Mouse (Mus musculus) intestine, embryonic 16.5 days (tissue): ENCODE data around the gene Ccdc62. TPM values are rescaled to one million over a fixed set of nuclear protein-coding genes. Genes with fewer than 3 reads are reported as not detected.

Source experiments
- ATAC-seq: fragments of 200-750 bp; cut with Nextera tagmentation; 2 replicates; pipeline ENCODE4 v1.8.0; 2017; ENCODE audit warnings: moderate TSS enrichment, moderate library complexity
- H3K27ac ChIP-seq: fragments of 300-500 bp; sonication (generic); 2 replicates; pipeline ENCODE4 v1.5.1; 2014; ENCODE audit warnings: mild to moderate bottlenecking, low read length
- H3K27me3 ChIP-seq: fragments of 300-500 bp; sonication (generic); replicated peaks from 2 replicates; pipeline ENCODE4 v1.6.1; 2014; ENCODE audit warnings: low read length, control low read depth, mixed read lengths; ENCODE audit not compliant: control insufficient read depth, insufficient read depth
- H3K36me3 ChIP-seq: fragments of 300-500 bp; sonication (generic); 2 replicates; pipeline ENCODE4 v1.6.1; 2014; ENCODE audit warnings: low read length, control low read depth; ENCODE audit not compliant: control insufficient read depth, insufficient read depth
- H3K4me1 ChIP-seq: fragments of 300-500 bp; sonication (generic); 2 replicates; pipeline ENCODE4 v1.6.1; 2014; ENCODE audit warnings: low read length, control low read depth, mixed read lengths; ENCODE audit not compliant: control insufficient read depth, insufficient read depth
- H3K4me2 ChIP-seq: fragments of 300-500 bp; sonication (generic); 2 replicates; pipeline ENCODE4 v1.6.1; 2014; ENCODE audit warnings: low read depth, low read length, control low read depth
- H3K4me3 ChIP-seq: fragments of 300-500 bp; sonication (generic); 2 replicates; pipeline ENCODE4 v1.5.1; 2014; ENCODE audit warnings: mild to moderate bottlenecking, low read length
- H3K9ac ChIP-seq: fragments of 300-500 bp; sonication (generic); 2 replicates; pipeline ENCODE4 v1.6.1; 2014; ENCODE audit warnings: low read depth, low read length
- H3K9me3 ChIP-seq: fragments of 300-500 bp; sonication (generic); 2 replicates; pipeline ENCODE4 v1.6.1; 2016; ENCODE audit warnings: low read length, control low read depth; ENCODE audit not compliant: control insufficient read depth
- WGBS: fragments of 180-500 bp; shearing (Covaris S2); extraction: QIAGEN DNeasy Blood & Tissue Kit; methylation state at CpG from one replicate; pipeline ENCODE4 v1.1.7; 2014; 5-methylcytosine and 5-hydroxymethylcytosine counted together
- polyA plus RNA-seq: library from polyadenylated mRNA; unstranded; fragments of >200 nt; fragmentation: Nextera tagmentation; extraction: Ambion mirVana; gene quantifications from 2 replicates; pipeline ENCODE4 v1.2.1, GENCODE M21; 2015

Gene Ccdc62
- 5.1 and 5.2 TPM in 2 replicates for polyA plus RNA-seq

DNA sequence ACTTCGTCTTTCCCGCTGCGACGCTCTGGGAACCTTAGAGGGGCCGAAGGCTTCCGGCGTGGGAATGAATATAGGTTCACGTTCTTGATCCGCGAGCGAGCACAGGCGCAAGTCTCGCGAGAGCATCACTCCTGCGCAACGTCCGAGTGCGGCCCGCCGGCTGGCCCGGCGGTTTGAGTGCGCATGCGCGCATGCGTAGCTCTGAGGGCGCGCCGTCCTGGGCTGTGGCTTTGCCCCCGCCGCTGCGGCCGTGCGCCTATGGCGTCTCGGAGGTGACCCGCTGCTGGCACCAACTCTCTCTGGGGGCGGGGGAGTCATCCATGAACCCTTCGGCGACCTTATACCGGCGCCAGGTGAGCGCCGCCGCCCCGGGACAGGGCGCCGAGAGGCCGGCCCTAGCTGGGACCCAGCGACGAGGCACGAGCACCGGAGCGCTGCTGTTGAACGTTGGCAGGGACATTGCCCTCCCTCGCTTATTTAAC lies at the start of gene Ccdc62:
TSS of gene Ccdc62 (plus strand) at position 172 of the 482 bp plus-strand sequence.
- H3K9ac ChIP-seq = peak within 1 kb of the TSS; percentile 99
- under 1% methylated on average over 56 of the region's 56 CpGs for WGBS
- peaks cover 2% of the 10 kb centered on the region; the same call in 1 of the 2 replicates for H3K4me1 ChIP-seq
- ATAC-seq = peak; percentile 97
- peak within 1 kb of the TSS; percentile 87 for H3K4me2 ChIP-seq
- H3K27me3 ChIP-seq = no peaks in the 10 kb centered on the region
- peaks cover 8% of the 10 kb centered on the region for H3K36me3 ChIP-seq
- H3K4me3 ChIP-seq = peak within 1 kb of the TSS; percentile 76
- H3K9me3 ChIP-seq = no peaks in the 10 kb centered on the region
- peak within 1 kb of the TSS; percentile 85 for H3K27ac ChIP-seq

DNA sequence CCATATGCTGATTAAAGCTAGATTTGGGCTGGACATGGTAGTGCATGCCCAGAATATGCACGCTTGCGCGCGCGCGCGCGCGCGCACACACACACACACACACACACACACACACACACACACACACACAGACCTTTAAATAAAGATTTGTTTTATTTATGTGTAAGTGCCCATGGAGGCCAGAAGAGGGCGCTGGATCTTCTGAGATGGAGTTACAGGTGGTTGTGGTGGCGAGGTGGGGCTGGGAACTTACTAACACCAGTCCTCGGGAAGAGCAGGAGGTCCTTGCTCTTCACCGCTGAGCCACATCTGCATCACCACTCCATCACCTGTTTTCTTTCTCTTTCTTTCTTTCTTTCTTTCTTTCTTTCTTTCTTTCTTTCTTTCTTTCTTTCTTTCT lies 49.7 kb upstream of the Ccdc62 start:
- Histone ChIP-seq H3K27me3 (no peaks in the 10 kb centered on the region), H3K4me2 (no peak overlapping the region), H3K36me3 (no peaks in the 10 kb centered on the region), H3K9me3 (no peaks in the 10 kb centered on the region), H3K9ac (no peak overlapping the region), H3K4me1 (peaks cover 23% of the 10 kb centered on the region), H3K4me3 (no peak overlapping the region), H3K27ac (no peak overlapping the region)
- WGBS = 83% methylated on average over 14 of the region's 14 CpGs
- ATAC-seq = no peak

DNA sequence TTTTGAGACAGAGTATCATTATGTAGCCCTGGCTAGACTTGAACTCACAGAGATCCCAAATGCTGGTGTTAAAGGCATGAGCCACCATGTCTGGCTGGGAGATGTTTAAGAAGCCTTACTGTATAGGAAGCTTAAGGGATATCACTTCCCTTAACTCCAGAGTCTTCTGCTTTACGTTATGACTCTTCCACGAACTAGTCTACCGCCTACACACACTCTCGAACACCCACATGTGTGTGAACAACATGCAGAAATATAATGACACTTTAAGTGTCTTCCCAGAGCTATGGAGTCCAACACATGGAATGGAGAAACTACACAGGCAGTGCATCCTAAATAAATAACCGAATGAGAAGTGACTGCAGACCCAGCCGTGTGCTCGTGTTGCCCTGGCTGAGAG lies 46.6 kb upstream of the Ccdc62 start:
- Histone ChIP-seq H3K9ac (no peak overlapping the region), H3K27ac (no peak overlapping the region), H3K4me1 (peaks cover 15% of the 10 kb centered on the region), H3K27me3 (no peaks in the 10 kb centered on the region), H3K4me3 (no peak overlapping the region), H3K36me3 (no peaks in the 10 kb centered on the region), H3K4me2 (no peak overlapping the region), H3K9me3 (no peaks in the 10 kb centered on the region)
- ATAC-seq = no peak
- 71% methylated on average over 7 of the region's 7 CpGs for WGBS

DNA sequence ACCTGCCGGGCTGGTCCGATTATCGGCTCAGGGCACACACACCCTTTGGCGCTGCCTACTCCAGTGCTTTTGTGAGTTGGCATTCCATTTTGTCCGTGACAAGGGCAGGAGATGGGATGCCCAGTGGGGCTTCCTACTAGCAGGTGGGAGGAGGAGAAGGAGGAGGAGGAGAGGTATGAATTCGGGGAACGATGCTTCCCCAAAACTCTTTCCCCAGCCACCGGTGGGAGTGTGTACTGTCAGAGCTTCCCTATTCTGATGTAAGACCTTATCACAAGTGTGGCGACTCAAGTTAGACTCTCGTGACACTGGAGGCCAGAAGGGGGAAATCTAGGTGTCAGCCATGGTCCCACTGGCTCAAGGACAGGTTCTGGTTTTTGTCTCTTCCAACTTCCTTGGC lies 46.1 kb upstream of the Ccdc62 start:
- 62% methylated on average over 10 of the region's 10 CpGs for WGBS
- no peak overlapping the region for H3K9ac ChIP-seq
- no peak overlapping the region for H3K4me3 ChIP-seq
- no peaks in the 10 kb centered on the region for H3K9me3 ChIP-seq
- ATAC-seq = no peak
- H3K4me2 ChIP-seq = no peak overlapping the region
- H3K27me3 ChIP-seq = no peaks in the 10 kb centered on the region
- no peaks in the 10 kb centered on the region for H3K36me3 ChIP-seq
- no peak overlapping the region for H3K27ac ChIP-seq
- H3K4me1 ChIP-seq = peaks cover 10% of the 10 kb centered on the region

DNA sequence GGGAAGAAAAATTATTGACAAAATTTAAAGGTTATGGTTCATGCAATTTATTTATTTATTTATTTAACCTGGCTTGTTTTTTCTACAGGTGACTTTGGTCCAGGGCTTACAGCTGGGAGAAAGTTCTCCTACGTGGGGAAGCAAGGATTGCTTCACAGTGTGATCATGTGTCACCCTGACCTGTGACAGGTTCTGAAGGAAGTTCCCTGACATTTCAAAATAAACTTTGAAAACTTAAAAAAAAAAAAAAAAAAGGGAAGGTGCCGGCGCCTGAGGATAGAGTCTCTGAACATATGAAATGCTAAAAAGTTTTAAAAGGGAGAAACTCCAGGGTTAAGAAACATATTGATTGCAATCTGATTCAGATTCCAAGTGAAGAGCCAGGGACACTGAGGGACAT lies 44.1 kb upstream of the Ccdc62 start:
- ATAC-seq = no peak
- no peak overlapping the region for H3K4me3 ChIP-seq
- H3K9me3 ChIP-seq = no peaks in the 10 kb centered on the region
- 62% methylated on average over 3 of the region's 3 CpGs for WGBS
- no peaks in the 10 kb centered on the region for H3K4me1 ChIP-seq
- H3K36me3 ChIP-seq = no peaks in the 10 kb centered on the region
- H3K4me2 ChIP-seq = no peak overlapping the region
- H3K27me3 ChIP-seq = no peaks in the 10 kb centered on the region
- H3K9ac ChIP-seq = no peak overlapping the region
- H3K27ac ChIP-seq = no peak overlapping the region

- Histone ChIP-seq H3K4me2 (no peak overlapping the region), H3K9me3 (no peaks in the 10 kb centered on the region), H3K27ac (no peak overlapping the region), H3K36me3 (no peaks in the 10 kb centered on the region), H3K4me3 (no peak overlapping the region), H3K4me1 (no peaks in the 10 kb centered on the region), H3K9ac (no peak overlapping the region), H3K27me3 (no peaks in the 10 kb centered on the region)
- ATAC-seq = no peak
- 87% methylated on average over 2 of the region's 2 CpGs for WGBS
Observed at GRCm38 (mm10) chr5:123890312-123890711, 40.2 kb upstream of the Ccdc62 start.

DNA sequence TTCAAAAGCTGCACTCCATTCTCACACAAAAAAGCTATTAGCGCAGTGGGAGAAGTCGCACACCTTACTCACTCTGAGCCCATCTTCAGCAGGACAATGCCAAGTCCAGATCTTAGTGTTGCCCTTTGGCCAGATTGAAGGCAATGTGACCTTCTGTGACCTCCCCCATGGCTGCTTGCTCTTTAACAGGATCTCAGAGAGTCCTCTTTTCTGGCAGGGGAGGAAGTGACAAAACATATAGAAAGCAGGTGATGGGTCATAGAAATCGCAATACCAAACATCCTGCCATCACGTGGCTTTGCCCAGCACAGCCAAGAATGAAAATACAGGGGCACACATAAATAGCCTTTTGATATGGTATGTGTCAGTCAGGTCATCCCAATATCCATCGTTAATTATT lies 39.5 kb upstream of the Ccdc62 start:
- Histone ChIP-seq H3K4me3 (no peak overlapping the region), H3K4me2 (no peak overlapping the region), H3K36me3 (no peaks in the 10 kb centered on the region), H3K27me3 (no peaks in the 10 kb centered on the region), H3K9ac (no peak overlapping the region), H3K9me3 (no peaks in the 10 kb centered on the region), H3K4me1 (no peaks in the 10 kb centered on the region), H3K27ac (no peak overlapping the region)
- WGBS = 77% methylated on average over 5 of the region's 5 CpGs
- ATAC-seq = no peak

- Histone ChIP-seq H3K27ac (no peak overlapping the region), H3K4me1 (no peaks in the 10 kb centered on the region), H3K4me2 (no peak overlapping the region), H3K9me3 (no peaks in the 10 kb centered on the region), H3K9ac (no peak overlapping the region), H3K36me3 (no peaks in the 10 kb centered on the region), H3K4me3 (no peak overlapping the region), H3K27me3 (no peaks in the 10 kb centered on the region)
- WGBS = 35% methylated on average over 6 of the region's 6 CpGs
- ATAC-seq = no peak
Observed at GRCm38 (mm10) chr5:123891669-123892068, 38.8 kb upstream of the Ccdc62 start.

DNA sequence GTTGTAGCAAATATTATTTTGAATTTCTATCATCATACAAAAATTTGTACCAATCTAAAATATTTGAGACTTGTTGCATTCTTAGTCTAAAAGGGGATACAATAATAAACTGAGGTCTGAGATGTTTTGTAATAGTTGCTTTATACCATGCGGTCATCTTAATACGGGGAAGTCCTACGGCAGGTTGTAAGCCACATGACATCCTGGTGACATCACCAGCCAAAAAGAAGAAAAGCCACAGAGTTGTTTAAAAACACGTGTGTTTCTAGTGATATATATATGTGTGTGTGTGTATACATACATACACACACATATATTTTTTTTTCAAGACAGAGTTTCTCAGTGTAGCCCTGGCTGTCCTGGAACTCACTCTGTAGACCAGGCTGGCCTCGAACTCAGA lies 37.0 kb upstream of the Ccdc62 start:
- Histone ChIP-seq H3K27ac (no peak overlapping the region), H3K9ac (no peak overlapping the region), H3K4me3 (no peak overlapping the region), H3K36me3 (no peaks in the 10 kb centered on the region), H3K4me1 (no peaks in the 10 kb centered on the region), H3K27me3 (no peaks in the 10 kb centered on the region), H3K4me2 (no peak overlapping the region), H3K9me3 (no peaks in the 10 kb centered on the region)
- ATAC-seq = no peak
- 89% methylated on average over 5 of the region's 5 CpGs for WGBS

GRCm38 (mm10) chr5:123896395-123896794 lies 34.1 kb upstream of the Ccdc62 start:
- no peak overlapping the region for H3K27ac ChIP-seq
- no peaks in the 10 kb centered on the region for H3K36me3 ChIP-seq
- H3K4me3 ChIP-seq = no peak overlapping the region
- H3K9ac ChIP-seq = no peak overlapping the region
- ATAC-seq = no peak
- no peak overlapping the region for H3K4me2 ChIP-seq
- H3K4me1 ChIP-seq = no peaks in the 10 kb centered on the region
- 67% methylated on average over 11 of the region's 11 CpGs for whole genome bisulfite sequencing
- no peaks in the 10 kb centered on the region for H3K9me3 ChIP-seq
- H3K27me3 ChIP-seq = no peaks in the 10 kb centered on the region
